Mouse (Mus musculus) kidney, adult 9 months (tissue): ENCODE measurements around the gene Olfr1198.

Experiments
- DNase-seq: peaks from one replicate; pipeline ENCODE4 v3.0.0; 2022

The Olfr1198 gene

GRCm38 (mm10) chr2:88751270-88751669 lies at the start of gene Olfr1198:
Gene Olfr1198 (minus strand): TSS chr2:88751370.
- no peak for DNase-seq

GRCm38 (mm10) chr2:88792736-88793135 lies 41.6 kb upstream of the Olfr1198 start, which contains the start of gene Olfr1201:
Gene Olfr1201 (plus strand): TSS chr2:88793036.
- no peak for DNase-seq

DNA sequence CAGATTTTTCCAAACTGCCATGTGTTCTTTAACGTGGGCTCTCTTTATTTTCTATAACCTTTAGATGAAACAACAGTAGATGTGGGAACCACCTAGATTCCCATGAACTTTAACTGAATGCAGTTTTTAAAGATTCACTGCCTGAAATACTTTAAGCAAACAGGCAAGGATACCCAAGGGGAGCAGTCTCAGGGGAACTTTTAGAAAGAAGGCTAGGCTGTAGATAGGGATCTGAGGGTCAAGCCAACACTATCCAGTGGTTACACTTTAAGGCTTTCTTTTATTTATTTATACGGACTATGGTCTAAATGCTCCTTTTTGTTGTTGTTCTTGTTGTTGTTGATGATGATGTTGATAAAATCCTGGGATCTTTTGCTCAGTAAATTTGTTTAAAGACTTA lies 19.2 kb upstream of the Olfr1198 start, which contains the start of gene Olfr1200:
Olfr1200 (minus strand) TSS at position 101 of the 400 bp plus-strand sequence.
- DNase-seq: no peak

- no peak for DNase-seq
Measured at GRCm38 (mm10) chr2:88760369-88760768, 9.2 kb upstream of the Olfr1198 start, which contains the start of gene Olfr1199. Gene Olfr1199 (minus strand): TSS chr2:88760469.

DNA sequence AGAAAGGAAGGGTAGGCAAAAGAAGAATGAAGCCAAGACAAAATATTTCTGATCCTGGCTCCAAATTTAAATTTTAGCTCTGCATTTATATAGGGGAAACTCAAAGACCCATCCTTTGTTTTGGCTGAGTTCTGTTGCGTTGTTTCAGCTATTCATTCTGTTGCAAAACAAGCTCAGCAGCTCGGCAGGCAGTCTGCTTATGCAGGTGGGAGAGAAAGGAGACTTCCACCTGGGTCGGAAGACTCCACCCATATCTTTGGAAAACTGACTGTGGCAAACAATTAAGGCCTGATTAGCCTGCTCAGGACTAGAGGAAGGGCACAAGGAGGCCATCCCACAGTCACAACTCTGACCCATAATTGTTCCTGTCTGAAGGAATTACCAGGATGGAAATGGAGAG lies 7.8 kb downstream of the Olfr1198 start:
- DNase-seq: no peak

- DNase-seq: no peak
Measured at GRCm38 (mm10) chr2:88732266-88732665, 18.9 kb downstream of the Olfr1198 start, which contains the start of gene Olfr1197. Gene Olfr1197 (minus strand): TSS chr2:88732366.

- DNase-seq: no peak
Measured at GRCm38 (mm10) chr2:88704497-88704896, 46.7 kb downstream of the Olfr1198 start, which contains the start of gene Olfr1196. Gene Olfr1196 (minus strand): TSS chr2:88704597.
